Mouse (Mus musculus): Measurements from ENCODE around the gene Rif1. TPM values are rescaled to one million over a fixed set of nuclear protein-coding genes. Genes with fewer than 3 reads are reported as not detected.

Gene Rif1
- 90.3 and 126 TPM in 2 replicates for total RNA-seq (2015)
- total RNA-seq (2017): 79.4 and 107 TPM in 2 replicates

- peak; percentile 92 for ATAC-seq (replicated peaks; ENCODE audit: poor library complexity)
Measured at GRCm38 (mm10) chr2:52072491-52073140, at the start of gene Rif1. Gene Rif1 (plus strand): TSS chr2:52072832.

GRCm38 (mm10) chr2:52027061-52027460, 45.6 kb upstream of the Rif1 start:
- ATAC-seq (replicated peaks; ENCODE audit: poor library complexity): no peak

- no peak for ATAC-seq (replicated peaks; ENCODE audit: poor library complexity)
Measured at GRCm38 (mm10) chr2:52029426-52029825, 43.2 kb upstream of the Rif1 start.

- ATAC-seq (replicated peaks; ENCODE audit: poor library complexity): no peak
Measured at GRCm38 (mm10) chr2:52031491-52031890, 41.1 kb upstream of the Rif1 start.

- no peak for ATAC-seq (replicated peaks; ENCODE audit: poor library complexity)
Measured at GRCm38 (mm10) chr2:52034601-52035000, 38.0 kb upstream of the Rif1 start.

GRCm38 (mm10) chr2:52035144-52035543, 37.5 kb upstream of the Rif1 start:
- ATAC-seq (replicated peaks; ENCODE audit: poor library complexity): no peak

GRCm38 (mm10) chr2:52036929-52037595, 35.6 kb upstream of the Rif1 start:
- ATAC-seq (replicated peaks; ENCODE audit: poor library complexity): no peak

- peak; percentile 95 for ATAC-seq (replicated peaks; ENCODE audit: poor library complexity)
Measured at GRCm38 (mm10) chr2:52037882-52038281, 34.8 kb upstream of the Rif1 start, which contains the start of gene Tnfaip6. Gene Tnfaip6 (plus strand): TSS chr2:52038009.

- no peak for ATAC-seq (replicated peaks; ENCODE audit: poor library complexity)
Measured at GRCm38 (mm10) chr2:52038558-52038957, 34.1 kb upstream of the Rif1 start.

GRCm38 (mm10) chr2:52039083-52039801, 33.4 kb upstream of the Rif1 start:
- 0 out of 2 replicates have a peak, but pooled peaks have one; percentile 36 for ATAC-seq (replicated peaks; ENCODE audit: poor library complexity)

- ATAC-seq (replicated peaks; ENCODE audit: poor library complexity): no peak
Measured at GRCm38 (mm10) chr2:52042132-52042531, 30.5 kb upstream of the Rif1 start.

- ATAC-seq (replicated peaks; ENCODE audit: poor library complexity): no peak
Measured at GRCm38 (mm10) chr2:52042714-52043113, 29.9 kb upstream of the Rif1 start.

GRCm38 (mm10) chr2:52043485-52043884, 29.1 kb upstream of the Rif1 start:
- no peak for ATAC-seq (replicated peaks; ENCODE audit: poor library complexity)

GRCm38 (mm10) chr2:52046032-52046431, 26.6 kb upstream of the Rif1 start:
- no peak for ATAC-seq (replicated peaks; ENCODE audit: poor library complexity)

GRCm38 (mm10) chr2:52050823-52051222, 21.8 kb upstream of the Rif1 start:
- ATAC-seq (replicated peaks; ENCODE audit: poor library complexity): no peak

GRCm38 (mm10) chr2:52052335-52052734, 20.3 kb upstream of the Rif1 start:
- no peak for ATAC-seq (replicated peaks; ENCODE audit: poor library complexity)

- no peak for ATAC-seq (replicated peaks; ENCODE audit: poor library complexity)
Measured at GRCm38 (mm10) chr2:52053502-52053901, 19.1 kb upstream of the Rif1 start.

GRCm38 (mm10) chr2:52055616-52056015, 17.0 kb upstream of the Rif1 start:
- ATAC-seq (replicated peaks; ENCODE audit: poor library complexity): no peak

GRCm38 (mm10) chr2:52057099-52057498, 15.5 kb upstream of the Rif1 start:
- no peak for ATAC-seq (replicated peaks; ENCODE audit: poor library complexity)

- no peak for ATAC-seq (replicated peaks; ENCODE audit: poor library complexity)
Measured at GRCm38 (mm10) chr2:52057681-52058080, 15.0 kb upstream of the Rif1 start.

- ATAC-seq (replicated peaks; ENCODE audit: poor library complexity): no peak
Measured at GRCm38 (mm10) chr2:52068641-52069040, 4.0 kb upstream of the Rif1 start.

- no peak for ATAC-seq (replicated peaks; ENCODE audit: poor library complexity)
Measured at GRCm38 (mm10) chr2:52070816-52071215, 1.8 kb upstream of the Rif1 start.
